Mouse (Mus musculus): ENCODE data around the gene Xpo4. TPM values are rescaled to one million over a fixed set of nuclear protein-coding genes. Genes with fewer than 3 reads are reported as not detected.

Gene Xpo4
- total RNA-seq, 2 experiments from 2014 or later: 14.4 to 15.0 TPM

- TF ChIP-seq CTCF (conservative IDR thresholded peaks at IDR 0.05): no peak
- Histone ChIP-seq H3K27ac (peak within 1 kb of the TSS; percentile 94), H3K4me3 (peak within 1 kb of the TSS; percentile 77)
- DNase-seq (ENCODE audit: low spot score in 2 of 2): peak; percentile 97 to 98
These were observed 93.8 kb downstream of the Xpo4 start, which contains the start of gene Eef1akmt1 for GRCm38 (mm10) chr14:57571155-57572133. TSS of gene Eef1akmt1 (minus strand) at chr14:57571612.

- Histone ChIP-seq H3K27ac (no peak overlapping the region), H3K4me3 (no peak overlapping the region)
- TF ChIP-seq CTCF (conservative IDR thresholded peaks at IDR 0.05): no peak
- no peak for DNase-seq (ENCODE audit: low spot score in 2 of 2)
These were observed 99.6 kb downstream of the Xpo4 start for GRCm38 (mm10) chr14:57565626-57566025.

GRCm38 (mm10) chr14:57556922-57557321 is 108.3 kb downstream of the Xpo4 start:
- no peak for DNase-seq (ENCODE audit: low spot score in 2 of 2)
- H3K4me3 ChIP-seq: no peak overlapping the region
- H3K27ac ChIP-seq: no peak overlapping the region
- TF ChIP-seq CTCF (conservative IDR thresholded peaks at IDR 0.05): no peak

- DNase-seq (ENCODE audit: low spot score in 2 of 2): no peak
- H3K4me3 ChIP-seq: no peak overlapping the region
- no peak for TF ChIP-seq CTCF (conservative IDR thresholded peaks at IDR 0.05)
- H3K27ac ChIP-seq: no peak overlapping the region
These were observed 109.7 kb downstream of the Xpo4 start for GRCm38 (mm10) chr14:57555471-57556070.

GRCm38 (mm10) chr14:57554434-57554833 is 110.8 kb downstream of the Xpo4 start:
- TF ChIP-seq CTCF (conservative IDR thresholded peaks at IDR 0.05): no peak
- Histone ChIP-seq H3K27ac (no peak overlapping the region), H3K4me3 (no peak overlapping the region)
- DNase-seq (ENCODE audit: low spot score in 2 of 2): no peak

- H3K27ac ChIP-seq: no peak overlapping the region
- no peak for DNase-seq (ENCODE audit: low spot score in 2 of 2)
- no peak overlapping the region for H3K4me3 ChIP-seq
- TF ChIP-seq CTCF (conservative IDR thresholded peaks at IDR 0.05): no peak
These were observed 112.3 kb downstream of the Xpo4 start for GRCm38 (mm10) chr14:57552945-57553344.

- H3K4me3 ChIP-seq: no peak overlapping the region
- no peak overlapping the region for H3K27ac ChIP-seq
- no peak for TF ChIP-seq CTCF (conservative IDR thresholded peaks at IDR 0.05)
- no peak for DNase-seq (ENCODE audit: low spot score in 2 of 2)
These were observed 118.2 kb downstream of the Xpo4 start for GRCm38 (mm10) chr14:57547062-57547461.

- no peak overlapping the region for H3K27ac ChIP-seq
- DNase-seq (ENCODE audit: low spot score in 2 of 2): no peak
- H3K4me3 ChIP-seq: no peak overlapping the region
- no peak for TF ChIP-seq CTCF (conservative IDR thresholded peaks at IDR 0.05)
These were observed 118.6 kb downstream of the Xpo4 start for GRCm38 (mm10) chr14:57546557-57547021.

- Histone ChIP-seq H3K27ac (no peak overlapping the region), H3K4me3 (no peak overlapping the region)
- no peak for TF ChIP-seq CTCF (conservative IDR thresholded peaks at IDR 0.05)
- no peak for DNase-seq (ENCODE audit: low spot score in 2 of 2)
These were observed 119.1 kb downstream of the Xpo4 start for GRCm38 (mm10) chr14:57546131-57546530.

GRCm38 (mm10) chr14:57545526-57545925 is 119.7 kb downstream of the Xpo4 start:
- no peak overlapping the region for H3K4me3 ChIP-seq
- no peak overlapping the region for H3K27ac ChIP-seq
- no peak for DNase-seq (ENCODE audit: low spot score in 2 of 2)
- TF ChIP-seq CTCF (conservative IDR thresholded peaks at IDR 0.05): no peak

GRCm38 (mm10) chr14:57543420-57544039 is 121.7 kb downstream of the Xpo4 start:
- Histone ChIP-seq H3K4me3 (no peak overlapping the region), H3K27ac (no peak overlapping the region)
- no peak for TF ChIP-seq CTCF (conservative IDR thresholded peaks at IDR 0.05)
- no peak for DNase-seq (ENCODE audit: low spot score in 2 of 2)

- H3K4me3 ChIP-seq: no peak overlapping the region
- no peak for TF ChIP-seq CTCF (conservative IDR thresholded peaks at IDR 0.05)
- no peak overlapping the region for H3K27ac ChIP-seq
- no peak for DNase-seq (ENCODE audit: low spot score in 2 of 2)
These were observed 123.0 kb downstream of the Xpo4 start for GRCm38 (mm10) chr14:57542231-57542630.

- peak overlapping the region; percentile 70 for H3K27ac ChIP-seq
- DNase-seq (ENCODE audit: low spot score in 2 of 2): peak; percentile 44 to 54
- H3K4me3 ChIP-seq: no peak overlapping the region
These were observed 124.5 kb downstream of the Xpo4 start for GRCm38 (mm10) chr14:57540683-57541082.

More at GRCm38 (mm10) chr14:57540683-57541082, 124.5 kb downstream of the Xpo4 start:
- no peak for TF ChIP-seq CTCF (conservative IDR thresholded peaks at IDR 0.05)

Data from layer of hippocampus, adult 2 months (tissue).